Mouse (Mus musculus): ENCODE results near the gene Scnn1a.

The Scnn1a gene

GRCm38 (mm10) chr6:125363451-125364242 lies 43.2 kb downstream of the Scnn1a start:
- no peak for DNase-seq

- no peak for DNase-seq
Observed at GRCm38 (mm10) chr6:125364448-125364847, 44.0 kb downstream of the Scnn1a start.

DNA sequence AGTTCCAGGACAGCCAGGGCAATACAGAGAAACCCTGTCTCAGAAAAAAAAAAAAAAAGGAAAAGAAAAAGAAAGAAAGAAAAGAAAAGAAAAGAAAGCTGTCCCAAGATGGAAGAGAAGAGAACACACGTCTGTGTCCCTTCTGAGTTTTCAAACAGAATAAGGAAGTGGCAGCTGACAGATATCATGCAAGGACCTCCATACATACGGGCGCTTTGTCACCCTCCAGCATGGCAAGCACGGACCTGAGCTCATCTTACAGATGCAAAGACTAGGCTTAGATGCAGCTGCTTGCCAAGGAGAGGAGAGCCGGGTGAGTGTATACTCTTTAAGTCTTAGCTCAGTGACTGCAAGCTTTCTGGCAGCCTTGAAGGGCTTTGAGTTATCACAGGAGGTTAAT lies 45.1 kb downstream of the Scnn1a start:
- no peak for DNase-seq

DNA sequence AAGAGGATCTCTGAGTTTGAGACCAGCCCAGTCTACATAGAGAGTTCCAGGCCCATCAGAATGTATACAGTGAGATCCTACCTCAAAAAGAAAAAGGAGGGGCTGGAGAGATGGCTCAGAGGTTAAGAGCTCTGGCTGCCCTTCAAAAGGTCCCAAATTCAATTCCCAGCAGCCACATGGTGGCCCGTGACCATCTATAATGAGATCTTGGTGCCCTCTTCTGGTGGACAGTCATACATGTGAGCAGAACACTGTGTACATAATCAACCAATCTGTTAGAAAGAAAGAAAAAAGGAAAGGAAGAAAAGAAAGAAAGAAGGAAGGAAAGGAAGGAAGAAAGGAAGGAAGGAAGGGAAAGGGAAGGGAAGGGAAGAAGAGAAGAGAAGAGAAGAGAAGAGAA lies 45.7 kb downstream of the Scnn1a start:
- no peak for DNase-seq

GRCm38 (mm10) chr6:125367758-125368371 lies 47.4 kb downstream of the Scnn1a start:
- no peak for DNase-seq

- DNase-seq: no peak
Observed at GRCm38 (mm10) chr6:125377042-125377441, 56.6 kb downstream of the Scnn1a start.

DNA sequence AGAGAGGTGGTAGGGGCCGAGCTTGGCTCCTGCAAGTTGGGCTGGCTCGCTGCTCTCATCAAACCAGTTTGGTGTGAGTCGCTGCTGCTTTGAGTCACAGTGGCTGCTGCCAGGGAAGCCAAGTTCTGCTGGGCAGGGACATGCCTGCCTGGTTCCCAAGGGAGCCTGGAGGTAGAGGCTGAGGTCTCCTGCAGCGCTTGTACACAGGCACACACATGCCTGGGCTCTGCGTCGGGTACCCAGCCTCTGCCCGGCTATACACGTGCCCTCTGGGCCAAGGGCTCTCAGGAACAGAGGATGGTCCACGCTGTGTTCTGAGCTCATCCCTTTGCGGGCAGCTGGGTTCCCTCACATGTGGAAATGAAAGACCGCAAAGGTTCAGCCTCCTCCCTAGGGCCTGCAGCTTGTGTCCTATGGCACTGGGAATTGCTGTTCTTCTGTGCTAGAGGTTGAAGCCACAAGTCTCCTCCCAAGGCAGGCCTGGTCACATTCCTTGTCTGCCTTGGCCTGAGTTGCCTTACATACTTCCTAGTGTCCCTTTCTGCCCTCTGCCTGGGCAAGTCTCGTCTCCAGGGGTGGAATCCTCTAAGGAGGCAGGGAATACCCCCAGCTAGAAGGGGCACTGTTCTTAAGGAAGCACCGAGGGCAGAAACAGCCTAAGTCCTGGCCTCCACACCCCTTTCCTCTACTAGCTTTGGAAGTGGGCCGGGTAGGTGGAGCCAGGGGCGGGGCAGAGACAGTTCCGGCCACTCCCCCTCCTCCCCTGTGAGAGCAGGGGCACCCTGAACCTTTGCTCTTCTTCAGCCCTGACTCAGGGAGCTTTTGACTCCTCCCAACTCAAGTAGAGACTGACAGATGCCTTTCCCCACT lies 57.4 kb downstream of the Scnn1a start:
- DNase-seq: no peak

- DNase-seq: no peak
Observed at GRCm38 (mm10) chr6:125378621-125379020, 58.2 kb downstream of the Scnn1a start.

- no peak for DNase-seq
Observed at GRCm38 (mm10) chr6:125379781-125380180, 59.3 kb downstream of the Scnn1a start.

GRCm38 (mm10) chr6:125380372-125381360 lies 60.2 kb downstream of the Scnn1a start, which contains the start of gene Plekhg6:
Gene Plekhg6 (minus strand): TSS chr6:125380793.
- DNase-seq: no peak

DNA sequence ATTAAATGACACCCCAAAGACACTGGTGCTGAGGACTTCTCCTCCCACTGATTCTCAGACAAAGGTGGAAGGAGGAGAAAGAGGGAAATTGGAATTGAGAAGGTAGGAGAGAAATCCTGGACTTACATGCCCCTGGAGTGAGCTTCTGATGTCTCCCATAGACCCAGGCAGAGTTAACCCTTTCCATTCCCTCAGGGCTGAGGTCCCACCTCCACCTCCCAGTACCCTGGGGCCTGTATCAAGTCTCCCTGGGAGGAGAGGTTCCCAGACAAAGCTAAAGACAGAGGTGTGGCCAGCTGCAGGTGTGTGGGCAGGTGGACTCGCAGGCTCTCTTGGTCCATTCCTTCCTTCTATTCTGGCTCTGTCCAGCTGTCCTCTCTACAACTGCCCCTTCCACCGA lies 61.6 kb downstream of the Scnn1a start:
- no peak for DNase-seq

DNA sequence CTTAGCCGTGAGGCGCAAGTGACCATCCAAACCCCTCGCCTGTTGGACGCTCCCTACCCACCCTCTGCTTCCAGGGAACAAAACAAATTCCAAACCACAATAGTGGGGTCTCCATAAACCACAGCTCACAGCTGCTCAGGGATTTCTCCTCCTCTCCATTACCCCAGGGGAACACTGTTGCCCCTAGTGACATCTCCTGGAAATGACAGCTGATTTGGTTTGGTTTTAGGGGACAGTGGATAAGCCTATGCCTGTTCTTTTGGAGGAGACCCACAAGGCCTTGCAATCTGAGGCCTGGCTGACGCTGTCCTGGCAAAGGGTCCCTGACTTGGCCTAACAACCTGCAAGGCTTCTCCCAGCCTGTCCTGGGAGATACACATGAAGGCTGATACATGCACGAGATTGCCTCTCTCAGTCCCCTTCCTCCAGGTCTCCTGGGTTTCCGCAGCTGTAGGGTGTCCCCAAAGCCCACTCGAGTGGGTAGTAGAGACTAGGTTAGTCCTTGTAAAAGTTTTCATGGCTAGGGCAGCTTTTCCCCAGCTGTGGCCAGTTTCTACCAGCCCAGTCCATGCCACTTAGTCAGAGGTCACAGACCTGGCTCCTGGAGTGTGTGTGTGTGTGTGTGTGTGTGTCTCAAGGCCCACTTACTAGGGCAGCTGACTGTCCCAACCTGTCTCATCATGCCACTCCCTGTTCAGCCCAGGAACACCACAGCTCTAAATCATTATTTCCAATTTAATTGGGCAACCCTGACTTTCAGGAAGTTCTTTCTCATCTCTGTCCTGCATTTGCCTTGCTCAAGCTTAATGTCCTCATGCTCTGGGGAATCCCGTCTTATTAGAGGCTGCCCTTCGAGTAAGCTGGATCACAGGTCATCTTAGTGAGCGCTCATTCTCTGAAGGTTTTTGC lies 64.9 kb downstream of the Scnn1a start:
- DNase-seq: no peak

GRCm38 (mm10) chr6:125386080-125386479 lies 65.6 kb downstream of the Scnn1a start:
- no peak for DNase-seq

GRCm38 (mm10) chr6:125389853-125390252 lies 69.4 kb downstream of the Scnn1a start:
- no peak for DNase-seq

Data from cerebellum, adult 9-11 months (tissue).